Mouse (Mus musculus) G1E (cell line): ENCODE measurements at regions not wholly inside any gene's neighbourhood (a gene's known extent, or its start where the extent isn't known, plus 50 kb on each side); places are given as distances from the start of the nearest gene placed in this dataset.

ENCODE experiments used
- ATAC-seq: 2 replicates; pipeline ENCODE4 v1.8.0; 2016; ENCODE audit warnings: mild to moderate bottlenecking; ENCODE audit not compliant: insufficient number of reproducible peaks, poor library complexity, low FRiP score, severe bottlenecking; ENCODE audit errors: extremely low read depth
- DNase-seq: peaks from one replicate; pipeline ENCODE4 v3.0.0; 2012; ENCODE audit warnings: low spot score
- H3K27me3 ChIP-seq: 2 replicates; pipeline ENCODE4 v1.6.1; 2012; ENCODE audit warnings: mild to moderate bottlenecking, low read length, inconsistent platforms; ENCODE audit not compliant: insufficient read depth
- H3K36me3 ChIP-seq: replicated peaks from 2 replicates; pipeline ENCODE3; 2012; ENCODE audit warnings: mild to moderate bottlenecking, inconsistent platforms
- H3K4me1 ChIP-seq: 2 replicates; pipeline ENCODE4 v1.6.1; 2012; ENCODE audit warnings: low read depth, low read length, inconsistent platforms, mixed read lengths; ENCODE audit not compliant: insufficient read depth
- H3K4me3 ChIP-seq: 2 replicates; pipeline ENCODE4 v1.5.1; 2012; ENCODE audit warnings: low read depth, mild to moderate bottlenecking, inconsistent platforms, low read length, moderate library complexity, mixed read lengths
- H3K9me3 ChIP-seq: replicated peaks from 2 replicates; pipeline ENCODE4 v1.6.1; 2012; ENCODE audit warnings: inconsistent platforms
- CTCF ChIP-seq: IDR thresholded peaks from 2 replicates; pipeline ENCODE4 v1.5.1; 2012; ENCODE audit warnings: low read depth, low read length, inconsistent platforms, mixed read lengths
- GATA1 ChIP-seq: IDR thresholded peaks from 2 replicates; pipeline ENCODE4 v1.6.1; 2012; ENCODE audit warnings: borderline replicate concordance, low read length, inconsistent platforms, mixed read lengths
- GATA2 ChIP-seq: IDR thresholded peaks from 2 replicates; pipeline ENCODE4 v1.6.1; 2012; ENCODE audit warnings: low read depth, low read length, inconsistent platforms, borderline replicate concordance
- POLR2AphosphoS5 ChIP-seq: IDR thresholded peaks from 2 replicates; pipeline ENCODE4 v1.6.1; 2012; ENCODE audit warnings: low read depth, low read length, inconsistent platforms; ENCODE audit not compliant: insufficient replicate concordance
- TAL1 ChIP-seq: conservative IDR thresholded peaks from 2 replicates; pipeline ENCODE4 v1.6.1; 2012; ENCODE audit warnings: low read depth, low read length, inconsistent platforms, mixed read lengths

- DNase-seq (no peak), ATAC-seq (no peak)
- no peaks in the 10 kb centered on the region for H3K9me3 ChIP-seq
- no peaks in the 10 kb centered on the region for H3K36me3 ChIP-seq
- H3K27me3 ChIP-seq = no peaks in the 10 kb centered on the region
- H3K4me1 ChIP-seq = no peaks in the 10 kb centered on the region
- TF ChIP-seq CTCF (no peak), TAL1 (no peak), POLR2AphosphoS5 (no peak), GATA1 (no peak), GATA2 (no peak)
- H3K4me3 ChIP-seq = no peak overlapping the region
These were observed 1404.6 kb upstream of the Lrrc6 start for GRCm38 (mm10) chr15:67905279-67905678.

GRCm38 (mm10) chr15:67904646-67905045 lies 1403.9 kb upstream of the Lrrc6 start:
- TF ChIP-seq GATA2 (no peak), TAL1 (no peak), POLR2AphosphoS5 (no peak), GATA1 (no peak), CTCF (no peak)
- DNase-seq (no peak), ATAC-seq (no peak)
- Histone ChIP-seq H3K9me3 (no peaks in the 10 kb centered on the region), H3K4me1 (no peaks in the 10 kb centered on the region), H3K4me3 (no peak overlapping the region), H3K27me3 (no peaks in the 10 kb centered on the region), H3K36me3 (no peaks in the 10 kb centered on the region)

GRCm38 (mm10) chr15:67902982-67903381 lies 1402.3 kb upstream of the Lrrc6 start:
- DNase-seq (no peak), ATAC-seq (no peak)
- no peak for TF ChIP-seq GATA2
- TF ChIP-seq CTCF = no peak
- no peak for TF ChIP-seq TAL1
- no peak for TF ChIP-seq POLR2AphosphoS5
- no peak overlapping the region for H3K4me3 ChIP-seq
- no peaks in the 10 kb centered on the region for H3K27me3 ChIP-seq
- H3K9me3 ChIP-seq = no peaks in the 10 kb centered on the region
- H3K4me1 ChIP-seq = no peaks in the 10 kb centered on the region
- H3K36me3 ChIP-seq = no peaks in the 10 kb centered on the region

DNA sequence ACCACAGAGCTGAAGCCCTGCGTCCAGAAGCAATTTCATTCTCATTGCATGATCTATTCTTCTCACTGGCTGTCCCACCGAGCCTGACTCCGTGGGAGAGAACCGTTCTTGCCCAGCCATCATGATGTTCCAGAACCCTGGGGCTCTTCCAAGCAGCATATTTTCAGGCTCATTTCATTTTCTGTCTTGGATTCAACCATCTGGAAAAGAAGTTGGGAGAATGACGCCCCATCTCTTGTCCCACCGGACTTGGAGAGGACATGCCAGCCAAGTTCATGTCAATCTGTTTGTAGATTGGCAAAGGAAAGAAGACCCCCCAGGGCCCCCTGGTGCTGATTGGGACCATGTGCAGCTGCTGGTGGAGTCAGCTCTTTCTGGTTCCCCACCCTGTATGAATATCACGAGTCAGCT lies 1400.5 kb upstream of the Lrrc6 start:
- no peak for TF ChIP-seq TAL1
- TF ChIP-seq GATA1 = no peak
- TF ChIP-seq POLR2AphosphoS5 = no peak
- no peak for TF ChIP-seq GATA2
- TF ChIP-seq CTCF = no peak
- Histone ChIP-seq H3K27me3 (no peaks in the 10 kb centered on the region), H3K9me3 (no peaks in the 10 kb centered on the region), H3K4me3 (no peak overlapping the region), H3K36me3 (no peaks in the 10 kb centered on the region), H3K4me1 (no peaks in the 10 kb centered on the region)
- DNase-seq = no peak
- ATAC-seq = no peak

DNA sequence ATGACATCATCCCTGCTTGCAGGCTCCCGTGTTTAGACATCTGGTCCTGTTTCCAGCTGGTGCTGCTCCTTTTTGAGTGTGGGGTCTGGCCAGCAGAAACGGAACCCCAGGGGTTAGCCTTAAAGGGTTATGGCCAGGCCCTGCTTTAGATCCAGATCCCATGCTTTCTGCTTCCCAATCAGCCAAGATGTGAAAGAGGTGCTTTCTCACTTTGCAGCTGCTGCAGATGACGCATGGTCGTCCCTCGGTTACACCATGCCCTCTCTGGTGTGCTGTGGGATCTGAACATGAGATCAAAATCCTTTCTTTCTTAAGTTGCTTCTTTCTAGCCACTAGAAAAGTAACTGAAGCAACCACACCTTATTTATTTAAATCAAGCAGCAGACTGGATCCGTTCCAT lies 1399.1 kb upstream of the Lrrc6 start:
- no peaks in the 10 kb centered on the region for H3K27me3 ChIP-seq
- no peak for DNase-seq
- H3K4me1 ChIP-seq = no peaks in the 10 kb centered on the region
- H3K36me3 ChIP-seq = no peaks in the 10 kb centered on the region
- no peak overlapping the region for H3K4me3 ChIP-seq
- TF ChIP-seq GATA2 (no peak), CTCF (no peak), TAL1 (no peak), GATA1 (no peak), POLR2AphosphoS5 (no peak)
- no peaks in the 10 kb centered on the region for H3K9me3 ChIP-seq
- no peak for ATAC-seq

GRCm38 (mm10) chr15:67898959-67899403 lies 1398.3 kb upstream of the Lrrc6 start:
- H3K36me3 ChIP-seq = no peaks in the 10 kb centered on the region
- TF ChIP-seq POLR2AphosphoS5 = no peak
- TF ChIP-seq CTCF = no peak
- TF ChIP-seq GATA1 = no peak
- no peak for TF ChIP-seq TAL1
- TF ChIP-seq GATA2 = no peak
- DNase-seq (no peak), ATAC-seq (no peak)
- H3K4me1 ChIP-seq = no peaks in the 10 kb centered on the region
- no peak overlapping the region for H3K4me3 ChIP-seq
- no peaks in the 10 kb centered on the region for H3K27me3 ChIP-seq
- no peaks in the 10 kb centered on the region for H3K9me3 ChIP-seq

DNA sequence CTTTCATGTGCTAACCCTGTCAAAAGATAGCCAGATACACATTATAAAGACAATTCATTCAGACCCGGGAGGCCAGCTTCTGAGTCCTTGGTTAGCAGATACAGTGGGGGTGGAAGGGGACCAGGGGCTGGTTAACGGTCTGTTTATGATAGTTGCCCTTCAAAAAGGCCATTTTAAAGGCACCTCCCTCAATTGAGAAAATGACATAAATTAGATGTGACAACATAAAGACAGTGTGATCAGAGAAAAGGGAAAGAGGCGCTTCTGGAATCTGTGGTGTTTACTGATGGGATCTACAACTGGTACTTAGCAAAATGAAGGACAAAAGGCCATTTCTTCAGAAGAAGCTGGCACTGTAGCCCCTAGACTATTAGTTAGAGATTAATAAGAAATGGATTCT lies 1391.4 kb upstream of the Lrrc6 start:
- H3K27me3 ChIP-seq = no peaks in the 10 kb centered on the region
- H3K9me3 ChIP-seq = no peaks in the 10 kb centered on the region
- no peaks in the 10 kb centered on the region for H3K36me3 ChIP-seq
- H3K4me3 ChIP-seq = no peak overlapping the region
- no peak for ATAC-seq
- no peak for TF ChIP-seq CTCF
- TF ChIP-seq TAL1 = no peak
- TF ChIP-seq GATA1 = no peak
- TF ChIP-seq POLR2AphosphoS5 = no peak
- TF ChIP-seq GATA2 = no peak
- no peak for DNase-seq
- no peaks in the 10 kb centered on the region for H3K4me1 ChIP-seq
